Mouse (Mus musculus): Measurements from ENCODE around the gene Stk40. TPM values are rescaled to one million over a fixed set of nuclear protein-coding genes. Genes with fewer than 3 reads are reported as not detected.

The Stk40 gene
- total and polyA plus RNA-seq, 2 experiments, result 6.5 to 22.9 TPM

GRCm38 (mm10) chr4:126096464-126097111 is 7.2 kb upstream of the Stk40 start, which contains the start of gene Lsm10:
Gene Lsm10 (plus strand): TSS chr4:126096623.
- Histone ChIP-seq H3K4me3 (ENCODE audit: insufficient read depth, low read depth, low read length) (peak within 1 kb of the TSS; percentile 82), H3K27me3 (ENCODE audit: control insufficient read depth, insufficient read depth, low read length) (no peaks in the 10 kb centered on the region), H3K9ac (ENCODE audit: low read depth, low read length) (peak within 1 kb of the TSS; percentile 87), H3K27ac (replicated peaks; ENCODE audit: insufficient read depth, low read depth, low read length) (peak within 1 kb of the TSS; percentile 80), H3K79me2 (ENCODE audit: control insufficient read depth, insufficient read depth, low read length) (peaks cover 11% of the 10 kb centered on the region; the same call in 1 of the 2 replicates), H3K36me3 (ENCODE audit: control insufficient read depth, insufficient read depth, low read length) (no peaks in the 10 kb centered on the region), H3K4me1 (ENCODE audit: control insufficient read depth, insufficient read depth, low read length) (peaks cover 8% of the 10 kb centered on the region)
- WGBS, result 2% methylated on average over 37 of the region's 37 CpGs
- peak; percentile 88 for DNase-seq (ENCODE audit: extremely low read depth, low read depth, low spot score)
- TF ChIP-seq CTCF (IDR thresholded peaks at IDR 0.05; ENCODE audit: low read depth, low read length) (no peak), POLR2A (IDR thresholded peaks at IDR 0.05; ENCODE audit: extremely low read depth, insufficient read depth, low read length) (peak; percentile 71)

- 75% methylated on average over 20 of the region's 20 CpGs for WGBS
- Histone ChIP-seq H3K9ac (ENCODE audit: low read depth, low read length) (no peak overlapping the region), H3K27me3 (ENCODE audit: control insufficient read depth, insufficient read depth, low read length) (no peaks in the 10 kb centered on the region), H3K79me2 (ENCODE audit: control insufficient read depth, insufficient read depth, low read length) (peaks cover 11% of the 10 kb centered on the region; the same call in 1 of the 2 replicates), H3K4me1 (ENCODE audit: control insufficient read depth, insufficient read depth, low read length) (peaks cover 6% of the 10 kb centered on the region), H3K27ac (replicated peaks; ENCODE audit: insufficient read depth, low read depth, low read length) (no peak overlapping the region), H3K36me3 (ENCODE audit: control insufficient read depth, insufficient read depth, low read length) (no peaks in the 10 kb centered on the region), H3K4me3 (ENCODE audit: insufficient read depth, low read depth, low read length) (no peak overlapping the region)
- no peak for DNase-seq (ENCODE audit: extremely low read depth, low read depth, low spot score)
- no peak for TF ChIP-seq CTCF (IDR thresholded peaks at IDR 0.05; ENCODE audit: low read depth, low read length)
- TF ChIP-seq POLR2A (IDR thresholded peaks at IDR 0.05; ENCODE audit: extremely low read depth, insufficient read depth, low read length), result no peak
These were observed 6.0 kb upstream of the Stk40 start for GRCm38 (mm10) chr4:126097711-126098253.

GRCm38 (mm10) chr4:126099365-126099764 is 4.4 kb upstream of the Stk40 start:
- WGBS, result 80% methylated on average over 3 of the region's 3 CpGs
- H3K79me2 ChIP-seq (ENCODE audit: control insufficient read depth, insufficient read depth, low read length), result peaks cover 11% of the 10 kb centered on the region; the same call in 1 of the 2 replicates
- no peak overlapping the region for H3K4me3 ChIP-seq (ENCODE audit: insufficient read depth, low read depth, low read length)
- no peak overlapping the region for H3K27ac ChIP-seq (replicated peaks; ENCODE audit: insufficient read depth, low read depth, low read length)
- no peaks in the 10 kb centered on the region for H3K27me3 ChIP-seq (ENCODE audit: control insufficient read depth, insufficient read depth, low read length)
- TF ChIP-seq POLR2A (IDR thresholded peaks at IDR 0.05; ENCODE audit: extremely low read depth, insufficient read depth, low read length) (no peak), CTCF (IDR thresholded peaks at IDR 0.05; ENCODE audit: low read depth, low read length) (no peak)
- no peaks in the 10 kb centered on the region for H3K36me3 ChIP-seq (ENCODE audit: control insufficient read depth, insufficient read depth, low read length)
- DNase-seq (ENCODE audit: extremely low read depth, low read depth, low spot score), result no peak
- H3K4me1 ChIP-seq (ENCODE audit: control insufficient read depth, insufficient read depth, low read length), result peaks cover 8% of the 10 kb centered on the region
- H3K9ac ChIP-seq (ENCODE audit: low read depth, low read length), result no peak overlapping the region

GRCm38 (mm10) chr4:126100764-126101163 is 3.0 kb upstream of the Stk40 start:
- no peak overlapping the region for H3K9ac ChIP-seq (ENCODE audit: low read depth, low read length)
- H3K79me2 ChIP-seq (ENCODE audit: control insufficient read depth, insufficient read depth, low read length), result peaks cover 18% of the 10 kb centered on the region; the same call in 1 of the 2 replicates
- TF ChIP-seq CTCF (IDR thresholded peaks at IDR 0.05; ENCODE audit: low read depth, low read length) (no peak), POLR2A (IDR thresholded peaks at IDR 0.05; ENCODE audit: extremely low read depth, insufficient read depth, low read length) (no peak)
- H3K27me3 ChIP-seq (ENCODE audit: control insufficient read depth, insufficient read depth, low read length), result no peaks in the 10 kb centered on the region
- no peak overlapping the region for H3K27ac ChIP-seq (replicated peaks; ENCODE audit: insufficient read depth, low read depth, low read length)
- H3K4me1 ChIP-seq (ENCODE audit: control insufficient read depth, insufficient read depth, low read length), result peaks cover 14% of the 10 kb centered on the region
- DNase-seq (ENCODE audit: extremely low read depth, low read depth, low spot score), result no peak
- no peak overlapping the region for H3K4me3 ChIP-seq (ENCODE audit: insufficient read depth, low read depth, low read length)
- no peaks in the 10 kb centered on the region for H3K36me3 ChIP-seq (ENCODE audit: control insufficient read depth, insufficient read depth, low read length)
- WGBS, result 83% methylated on average over 3 of the region's 3 CpGs

GRCm38 (mm10) chr4:126102061-126102841 is 1.5 kb upstream of the Stk40 start:
- DNase-seq (ENCODE audit: extremely low read depth, low read depth, low spot score), result no peak
- peaks cover 27% of the 10 kb centered on the region; the same call in 1 of the 2 replicates for H3K79me2 ChIP-seq (ENCODE audit: control insufficient read depth, insufficient read depth, low read length)
- TF ChIP-seq POLR2A (IDR thresholded peaks at IDR 0.05; ENCODE audit: extremely low read depth, insufficient read depth, low read length) (no peak), CTCF (IDR thresholded peaks at IDR 0.05; ENCODE audit: low read depth, low read length) (no peak)
- no peaks in the 10 kb centered on the region for H3K36me3 ChIP-seq (ENCODE audit: control insufficient read depth, insufficient read depth, low read length)
- H3K27me3 ChIP-seq (ENCODE audit: control insufficient read depth, insufficient read depth, low read length), result no peaks in the 10 kb centered on the region
- peaks cover 20% of the 10 kb centered on the region for H3K4me1 ChIP-seq (ENCODE audit: control insufficient read depth, insufficient read depth, low read length)
- 67% methylated on average over 7 of the region's 7 CpGs for WGBS
- no peak overlapping the region for H3K4me3 ChIP-seq (ENCODE audit: insufficient read depth, low read depth, low read length)
- no peak overlapping the region for H3K9ac ChIP-seq (ENCODE audit: low read depth, low read length)
- H3K27ac ChIP-seq (replicated peaks; ENCODE audit: insufficient read depth, low read depth, low read length), result peak overlapping the region; percentile 81

Data from liver, adult 2 months (tissue).